Comparison of ENCODE assay signal across 10 mouse cellular contexts in the genomic region with DNA sequence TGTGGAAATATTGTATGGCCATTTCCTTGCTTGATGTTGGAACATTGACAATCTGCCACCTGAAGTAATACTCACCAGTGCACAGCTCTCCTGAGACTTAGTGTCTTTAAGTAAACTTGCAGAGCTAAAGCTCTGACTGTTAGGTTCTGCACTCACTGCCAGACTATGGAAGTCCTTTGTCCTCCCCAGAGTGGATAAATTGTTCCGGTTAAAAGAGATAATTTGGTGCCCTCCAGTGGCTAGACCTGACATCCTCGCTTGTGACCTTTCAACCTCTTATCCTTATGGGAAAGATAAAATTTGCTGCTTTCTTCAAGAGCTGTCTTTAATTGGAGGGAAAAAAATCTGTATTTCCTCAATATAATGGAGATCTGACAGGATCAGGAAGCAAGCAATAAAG.
DNase-seq lines count a peak whose midpoint lies in the region; TF ChIP-seq lines count a peak whose summit lies in the region.
"Had no signal": no experiment of that assay in that cellular context is flagged by ENCODE, and none has a peak within 500 bp of the region (broad histone marks: within the 10 kb centered on the region; RNA-seq: fewer than 3 reads in every experiment).

No protein-coding gene starts in this region.

- DNase-seq in heart, adult 2 months: no peak
- no peak for DNase-seq in heart, postnatal 10 days
- DNase-seq in 416B (ENCODE audit: low read depth): peak; percentile 17
- DNase-seq in embryo, embryonic 10.5 days (ENCODE audit: low spot score): peak; percentile 73
- peak; percentile 7 for DNase-seq in kidney, postnatal 14 days
- DNase-seq in adrenal gland, postnatal 36 days: no peak
- no peak for DNase-seq in right cerebral cortex, postnatal 10 days (ENCODE audit: low spot score in 2 of 2)
- DNase-seq in gastrocnemius, postnatal 14 days: no peak
- DNase-seq: heart, postnatal 36 days had no signal

- no peak overlapping the region for H3K4me3 ChIP-seq in heart, adult 2 months
- H3K4me3 ChIP-seq: liver, embryonic 12.5 days had no signal

- no peak for TF ChIP-seq POLR2A in heart, adult 2 months (IDR thresholded peaks at IDR 0.05; ENCODE audit: insufficient read depth, low read depth, low read length)

- TF ChIP-seq CTCF in heart, adult 2 months (IDR thresholded peaks at IDR 0.05): 0 out of 2 replicates have a peak, but pooled peaks have one; percentile 13

- no peaks in the 10 kb centered on the region for H3K79me2 ChIP-seq in heart, adult 2 months (replicated peaks; ENCODE audit: control insufficient read depth, insufficient read depth, low read length)

- H3K4me1 ChIP-seq in heart, adult 2 months (ENCODE audit: control insufficient read depth, insufficient read depth, low read length): no peaks in the 10 kb centered on the region
- H3K4me1 ChIP-seq: liver, embryonic 12.5 days had no signal

- H3K27ac ChIP-seq in heart, adult 2 months: no peak overlapping the region
- H3K27ac ChIP-seq: liver, embryonic 12.5 days had no signal

- H3K36me3 ChIP-seq in heart, adult 2 months (ENCODE audit: control insufficient read depth, insufficient read depth, low read length): no peaks in the 10 kb centered on the region
- H3K36me3 ChIP-seq: liver, embryonic 12.5 days had no signal

- WGBS in heart, adult 2 months: 7% methylated on average over 2 of the region's 2 CpGs

- no peaks in the 10 kb centered on the region for H3K27me3 ChIP-seq in heart, adult 2 months (ENCODE audit: control insufficient read depth, insufficient read depth, low read length)
- H3K27me3 ChIP-seq: liver, embryonic 12.5 days had no signal

- intact Hi-C loops in heart, adult 2 months (cut with DNase I): no loop called here
- intact Hi-C loops in heart, postnatal 10 days (cut with DNase I): no loop called here
- intact Hi-C loops in gastrocnemius, postnatal 14 days (cut with DNase I; ENCODE audit: low total_unique reads): no loop called here

- TF ChIP-seq EP300 in heart, adult 2 months (IDR thresholded peaks at IDR 0.05; ENCODE audit: insufficient read depth, low read depth, low read length): no peak

- no peak overlapping the region for H3K9ac ChIP-seq in heart, adult 2 months (ENCODE audit: low read depth, low read length)
- H3K9ac ChIP-seq: liver, embryonic 12.5 days had no signal

Comparison
In these comparisons a context has a peak if more than half of its experiments do, and no peak if none do; other contexts are left out.
1. DNase-seq: peak in 416B (single experiment), embryo, embryonic 10.5 days (single experiment) and kidney, postnatal 14 days (single experiment); none in heart, adult 2 months (0 of 2), heart, postnatal 10 days (0 of 2), adrenal gland, postnatal 36 days (0 of 2), right cerebral cortex, postnatal 10 days (0 of 2) and gastrocnemius, postnatal 14 days (single experiment).